Mouse (Mus musculus) CD4-positive, CD25-positive, alpha-beta regulatory T cell, adult 9 weeks (primary cell): ENCODE data around the gene Abraxas2. TPM values are rescaled to one million over a fixed set of nuclear protein-coding genes. Genes with fewer than 3 reads are reported as not detected.

Experiments used
- polyA plus RNA-seq: library from polyadenylated mRNA; unstranded; fragments of 100-300 nt; shearing (Covaris generic); gene quantifications from one replicate; pipeline ENCODE4 v1.2.1, GENCODE M21; 2017

Gene Abraxas2
- polyA plus RNA-seq: 38.1 TPM

DNA sequence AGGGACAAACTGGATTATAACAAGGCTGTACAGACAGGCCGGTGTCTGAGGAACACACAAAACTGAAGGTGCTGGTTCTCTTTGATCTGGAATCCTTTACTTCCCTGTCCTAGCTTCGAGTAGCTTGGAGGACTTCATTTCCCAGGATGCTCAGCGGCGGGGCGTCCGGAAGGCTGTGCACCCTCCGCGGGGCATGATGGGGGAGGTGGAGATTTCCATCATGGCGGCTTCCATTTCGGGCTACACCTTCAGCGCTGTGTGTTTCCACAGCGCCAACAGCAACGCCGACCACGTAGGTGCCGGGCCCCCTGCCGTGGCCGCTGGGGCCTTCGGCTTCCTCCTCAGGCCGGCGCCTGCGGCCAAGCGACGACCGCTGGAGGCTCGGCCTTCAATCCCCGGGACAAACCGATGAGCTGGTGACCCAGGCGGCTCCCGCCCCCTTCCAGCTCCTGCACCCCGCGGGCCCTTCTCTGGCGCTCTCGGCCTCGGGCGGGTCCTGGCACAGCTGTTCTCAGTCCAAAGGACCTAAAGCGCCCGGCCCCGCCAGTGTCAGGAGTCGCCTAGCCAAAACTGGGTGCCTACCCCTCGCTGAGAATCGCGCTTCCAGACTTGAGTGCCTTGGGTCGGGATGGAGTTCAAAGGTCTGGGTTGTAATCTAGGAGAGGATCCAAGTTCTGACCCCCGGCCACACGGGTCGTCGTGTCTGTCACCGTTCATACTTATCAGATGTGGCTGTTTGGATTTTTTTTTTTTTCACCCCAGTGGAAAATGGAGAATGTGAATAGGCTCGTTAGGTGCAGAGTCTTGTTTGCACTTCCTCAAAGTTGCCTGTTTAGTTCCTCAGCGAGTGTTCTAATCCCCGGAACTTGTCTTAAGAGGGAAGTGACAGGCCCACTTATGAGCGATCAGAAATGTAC is at the start of gene Abraxas2:
Gene Abraxas2 (plus strand): TSS at position 184 of the 917 bp plus-strand sequence.

DNA sequence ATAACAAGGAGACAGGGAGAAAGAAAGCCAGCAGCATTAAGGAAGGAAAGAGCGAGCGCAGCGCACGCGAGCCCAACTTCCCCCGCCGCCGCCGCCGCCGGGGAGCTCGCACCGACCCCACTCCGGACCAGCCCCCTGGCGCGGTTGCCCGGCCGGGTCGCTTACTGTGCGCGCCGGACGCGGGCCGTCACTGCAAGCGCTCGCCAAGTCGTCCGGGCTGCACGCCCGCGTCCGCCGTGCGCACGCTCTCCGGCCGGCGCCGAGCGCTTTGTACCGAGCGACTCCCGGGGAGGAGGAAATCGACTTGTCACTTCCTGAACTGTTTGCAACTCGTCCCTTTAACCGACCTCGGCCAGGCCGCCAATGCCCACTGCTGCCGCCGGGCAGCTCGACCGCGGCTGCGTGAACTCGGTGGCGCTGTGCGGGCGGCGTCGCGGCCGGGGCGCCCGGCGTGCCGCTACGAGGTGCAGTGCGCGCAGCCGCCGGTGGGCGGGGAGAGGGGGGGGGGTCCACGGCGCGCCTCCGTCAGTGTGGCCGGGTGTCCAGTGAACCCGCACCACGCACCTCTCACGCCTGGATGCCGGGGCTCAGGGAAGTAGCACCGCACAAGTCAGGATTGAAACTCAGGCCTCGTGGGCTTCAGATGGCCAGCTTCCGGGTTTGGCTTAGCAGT is 45.5 kb upstream of the Abraxas2 start, which contains the start of gene Fam53b:
Gene Fam53b (minus strand): TSS at position 471 of the 673 bp plus-strand sequence.

DNA sequence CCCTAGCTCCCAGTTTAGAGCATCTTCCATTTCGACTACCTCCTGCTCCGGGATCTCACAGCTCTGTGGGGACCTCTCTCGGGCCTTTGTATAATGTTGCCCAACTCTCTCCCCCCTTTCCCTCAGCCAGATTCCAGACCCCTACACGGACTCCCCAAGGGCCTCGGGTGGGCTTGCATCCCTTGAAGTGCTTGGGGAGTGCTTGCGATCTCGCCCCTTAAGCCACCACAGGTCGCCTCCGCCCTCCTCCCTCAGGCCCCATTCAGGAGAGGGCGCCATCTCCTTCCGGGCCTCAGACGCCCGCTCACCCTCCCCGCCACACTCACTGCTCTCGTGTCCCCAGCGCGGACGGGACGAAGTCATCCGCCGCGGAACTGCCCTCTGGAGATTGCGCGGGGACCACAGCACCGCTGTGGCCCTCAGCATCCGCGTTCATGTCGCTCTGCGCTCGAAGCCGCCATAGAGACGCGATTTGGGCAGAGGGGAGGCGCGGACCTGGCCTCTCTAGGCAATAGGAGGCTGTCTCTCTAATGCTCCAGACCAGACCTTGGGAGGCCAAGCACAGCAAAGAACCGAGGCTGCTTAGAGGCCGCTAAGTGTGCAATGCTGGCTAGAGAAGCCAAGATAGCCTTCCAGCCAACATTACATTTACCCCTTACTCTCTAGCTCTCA is 6.7 kb upstream of the Abraxas2 start, which contains the start of gene Eef1akmt2:
Gene Eef1akmt2 (minus strand): TSS at position 501 of the 672 bp plus-strand sequence.

DNA sequence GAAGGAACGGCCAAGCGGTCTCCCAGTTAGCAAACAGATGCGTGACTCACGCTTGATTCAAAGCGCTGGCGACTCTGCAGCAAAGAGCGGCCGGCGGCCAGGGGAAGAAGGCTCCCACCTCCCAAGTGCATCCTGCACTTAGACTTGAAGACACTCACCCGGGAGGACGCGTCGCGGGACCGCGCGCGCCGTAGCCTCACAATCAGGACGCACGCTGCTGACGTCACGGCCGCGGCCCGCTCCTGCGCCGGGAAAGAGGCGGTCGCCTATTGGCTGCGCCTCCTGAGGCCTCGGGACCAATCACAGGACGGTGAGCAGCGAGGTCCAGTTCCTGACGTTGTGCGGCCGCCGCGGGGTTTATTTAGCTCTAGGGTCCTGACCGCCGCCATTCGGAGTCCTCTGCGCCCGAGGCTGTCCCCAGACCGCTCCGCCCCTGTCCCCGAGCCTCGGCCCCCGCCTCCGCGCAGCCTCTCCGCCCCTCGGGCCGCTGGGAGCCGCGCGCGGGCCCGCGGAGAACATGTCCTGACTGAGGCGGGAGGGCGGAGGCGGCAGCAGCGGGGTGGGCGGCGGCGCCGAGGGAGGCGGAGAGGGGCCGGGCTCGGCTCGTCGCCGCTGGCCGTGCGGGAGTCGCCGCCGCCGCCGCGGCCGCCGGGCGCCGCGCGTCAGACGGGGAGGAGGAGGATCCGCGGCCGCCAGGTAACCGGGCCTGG is 72.0 kb downstream of the Abraxas2 start, which contains the start of gene Zranb1:
Gene Zranb1 (plus strand): TSS at position 293 of the 710 bp plus-strand sequence.

Other genes starting within 250 kb of the Abraxas2 start
- 3.9 TPM for gene Lhpp, start 248.6 kb upstream of the Abraxas2 start, polyA plus RNA-seq
- 99.3 TPM for gene Fam53b, start 45.3 kb upstream of the Abraxas2 start, polyA plus RNA-seq
- 55.0 TPM for gene Eef1akmt2, start 6.6 kb upstream of the Abraxas2 start, polyA plus RNA-seq
- 6.3 TPM for gene Zranb1, start 71.9 kb downstream of the Abraxas2 start, polyA plus RNA-seq